Mouse (Mus musculus): ENCODE results near the gene Mcm5. TPM values are rescaled to one million over a fixed set of nuclear protein-coding genes. Genes with fewer than 3 reads are reported as not detected.

Mcm5 gene
- polyA plus RNA-seq (2016; fragmentation: Nextera tagmentation; extraction: Ambion mirVana), result 279 and 327 TPM in 2 replicates

DNA sequence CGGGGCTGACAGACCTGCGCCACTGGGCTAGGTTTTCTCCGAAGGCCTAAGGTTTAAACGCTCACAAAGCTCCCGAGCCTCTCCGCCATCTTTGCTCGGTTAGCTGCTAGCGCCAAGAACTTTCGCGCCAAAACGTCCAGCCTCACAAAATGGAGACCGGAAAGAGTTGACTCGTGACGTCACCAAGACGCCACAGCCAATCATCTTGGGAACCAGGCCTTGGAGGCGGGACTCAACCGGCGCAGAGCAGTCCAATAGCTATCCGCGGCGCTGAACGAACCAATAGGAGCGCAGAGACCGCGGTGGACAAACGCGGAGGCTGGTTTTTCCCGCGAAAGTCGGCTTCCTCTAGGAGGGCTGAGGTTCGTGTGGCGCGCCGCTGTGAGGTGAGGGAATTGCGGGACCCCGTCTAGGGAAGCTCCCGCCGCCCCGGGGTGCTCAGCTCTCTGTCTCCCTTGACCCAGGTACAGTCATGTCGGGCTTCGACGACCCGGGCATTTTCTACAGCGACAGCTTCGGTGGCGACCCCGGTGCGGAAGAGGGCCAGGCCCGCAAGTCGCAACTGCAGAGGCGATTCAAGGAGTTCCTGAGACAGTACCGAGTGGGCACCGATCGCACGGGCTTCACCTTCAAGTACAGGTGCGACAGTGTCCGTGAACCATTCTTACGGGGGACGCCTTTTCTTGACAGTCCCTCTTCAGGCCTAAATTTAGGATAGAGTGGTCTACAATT is at the start of gene Mcm5:
Gene Mcm5 (plus strand): TSS at position 334 of the 732 bp plus-strand sequence.
- Histone ChIP-seq H3K9me3 (replicated peaks) (no peaks in the 10 kb centered on the region), H3K27ac (replicated peaks) (peak within 1 kb of the TSS; percentile 94), H3K4me1 (peaks cover 28% of the 10 kb centered on the region), H3K4me3 (peak within 1 kb of the TSS; percentile 86), H3K27me3 (ENCODE audit: low read depth, poor library complexity, severe bottlenecking) (no peaks in the 10 kb centered on the region), H3K36me3 (peaks cover 42% of the 10 kb centered on the region)
- under 1% methylated on average over 59 of the region's 59 CpGs for WGBS
- peak; percentile 99 for DNase-seq (ENCODE audit: low spot score)

DNA sequence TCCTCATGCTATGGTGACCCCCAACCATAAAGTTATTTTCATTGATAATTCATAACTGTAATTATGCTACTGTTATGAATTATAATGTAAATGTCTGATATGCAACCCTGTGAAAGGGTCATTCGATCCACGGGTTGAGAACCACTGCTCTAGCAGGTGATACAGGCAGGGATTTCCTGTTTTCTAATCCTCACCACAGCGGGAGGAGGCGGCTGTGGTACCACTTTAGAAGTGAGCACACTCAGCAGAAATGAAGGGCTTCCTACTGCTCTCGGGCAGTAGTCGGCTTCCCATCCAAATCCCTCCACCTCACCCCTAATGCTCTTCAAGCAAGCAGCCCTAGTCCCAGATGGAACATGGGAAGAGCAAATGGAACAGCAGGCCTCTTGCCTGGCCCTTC is 49.3 kb upstream of the Mcm5 start:
- 82% methylated on average over 6 of the region's 6 CpGs for WGBS

DNA sequence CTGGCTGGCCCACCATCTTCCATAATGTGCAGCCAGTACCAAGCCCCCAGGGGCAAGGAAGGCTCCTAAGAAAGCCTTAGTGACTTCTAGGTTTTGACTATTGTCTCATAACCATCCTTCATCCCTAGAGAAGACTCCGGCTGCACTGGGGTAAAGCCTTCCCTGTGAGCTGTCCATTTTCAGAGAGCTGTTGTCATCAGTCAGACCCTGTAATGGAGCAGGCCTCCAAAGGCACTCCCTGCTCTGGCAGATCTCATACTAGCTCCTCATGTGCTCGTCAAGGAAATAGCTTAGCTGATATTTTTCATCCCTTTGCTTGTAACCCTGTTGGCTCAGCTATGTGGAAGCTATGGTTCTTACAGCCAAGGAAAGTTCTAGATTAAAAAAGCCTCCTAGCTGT is 48.6 kb upstream of the Mcm5 start:
- peaks cover 44% of the 10 kb centered on the region for H3K36me3 ChIP-seq
- no peaks in the 10 kb centered on the region for H3K4me1 ChIP-seq
- no peaks in the 10 kb centered on the region for H3K9me3 ChIP-seq (replicated peaks)
- 89% methylated on average over 2 of the region's 2 CpGs for WGBS
- DNase-seq (ENCODE audit: low spot score), result no peak
- H3K27me3 ChIP-seq (ENCODE audit: low read depth, poor library complexity, severe bottlenecking), result no peaks in the 10 kb centered on the region
- no peak overlapping the region for H3K27ac ChIP-seq (replicated peaks)
- no peak overlapping the region for H3K4me3 ChIP-seq

More for the DNA sequence above, 49.3 kb upstream of the Mcm5 start:
- H3K4me3 ChIP-seq, result no peak overlapping the region
- H3K36me3 ChIP-seq, result peaks cover 38% of the 10 kb centered on the region
- H3K9me3 ChIP-seq (replicated peaks), result no peaks in the 10 kb centered on the region
- no peak for DNase-seq (ENCODE audit: low spot score)
- H3K27me3 ChIP-seq (ENCODE audit: low read depth, poor library complexity, severe bottlenecking), result no peaks in the 10 kb centered on the region
- H3K4me1 ChIP-seq, result no peaks in the 10 kb centered on the region
- H3K27ac ChIP-seq (replicated peaks), result no peak overlapping the region

GRCm38 (mm10) chr8:75063290-75063689 is 46.1 kb upstream of the Mcm5 start:
- no peak overlapping the region for H3K27ac ChIP-seq (replicated peaks)
- no peaks in the 10 kb centered on the region for H3K4me1 ChIP-seq
- no peaks in the 10 kb centered on the region for H3K9me3 ChIP-seq (replicated peaks)
- no peak for DNase-seq (ENCODE audit: low spot score)
- WGBS, result 82% methylated on average over 3 of the region's 3 CpGs
- no peak overlapping the region for H3K4me3 ChIP-seq
- no peaks in the 10 kb centered on the region for H3K27me3 ChIP-seq (ENCODE audit: low read depth, poor library complexity, severe bottlenecking)
- peaks cover 37% of the 10 kb centered on the region for H3K36me3 ChIP-seq

GRCm38 (mm10) chr8:75064790-75065189 is 44.6 kb upstream of the Mcm5 start:
- no peaks in the 10 kb centered on the region for H3K27me3 ChIP-seq (ENCODE audit: low read depth, poor library complexity, severe bottlenecking)
- H3K4me3 ChIP-seq, result no peak overlapping the region
- no peak overlapping the region for H3K27ac ChIP-seq (replicated peaks)
- H3K9me3 ChIP-seq (replicated peaks), result no peaks in the 10 kb centered on the region
- WGBS, result 86% methylated on average over 3 of the region's 3 CpGs
- H3K4me1 ChIP-seq, result no peaks in the 10 kb centered on the region
- DNase-seq (ENCODE audit: low spot score), result no peak
- peaks cover 29% of the 10 kb centered on the region for H3K36me3 ChIP-seq

- Histone ChIP-seq H3K27ac (replicated peaks) (no peak overlapping the region), H3K4me1 (no peaks in the 10 kb centered on the region), H3K36me3 (peaks cover 29% of the 10 kb centered on the region), H3K4me3 (no peak overlapping the region), H3K27me3 (ENCODE audit: low read depth, poor library complexity, severe bottlenecking) (no peaks in the 10 kb centered on the region), H3K9me3 (replicated peaks) (no peaks in the 10 kb centered on the region)
- 86% methylated on average over 6 of the region's 6 CpGs for WGBS
- no peak for DNase-seq (ENCODE audit: low spot score)
Observed at GRCm38 (mm10) chr8:75067287-75067686, 42.1 kb upstream of the Mcm5 start.

- Histone ChIP-seq H3K4me3 (no peak overlapping the region), H3K4me1 (no peaks in the 10 kb centered on the region), H3K27me3 (ENCODE audit: low read depth, poor library complexity, severe bottlenecking) (no peaks in the 10 kb centered on the region), H3K27ac (replicated peaks) (no peak overlapping the region), H3K9me3 (replicated peaks) (no peaks in the 10 kb centered on the region), H3K36me3 (peaks cover 13% of the 10 kb centered on the region)
- no peak for DNase-seq (ENCODE audit: low spot score)
- WGBS, result 94% methylated on average over 1 of the region's 1 CpGs
Observed at GRCm38 (mm10) chr8:75070297-75070696, 39.1 kb upstream of the Mcm5 start.

DNA sequence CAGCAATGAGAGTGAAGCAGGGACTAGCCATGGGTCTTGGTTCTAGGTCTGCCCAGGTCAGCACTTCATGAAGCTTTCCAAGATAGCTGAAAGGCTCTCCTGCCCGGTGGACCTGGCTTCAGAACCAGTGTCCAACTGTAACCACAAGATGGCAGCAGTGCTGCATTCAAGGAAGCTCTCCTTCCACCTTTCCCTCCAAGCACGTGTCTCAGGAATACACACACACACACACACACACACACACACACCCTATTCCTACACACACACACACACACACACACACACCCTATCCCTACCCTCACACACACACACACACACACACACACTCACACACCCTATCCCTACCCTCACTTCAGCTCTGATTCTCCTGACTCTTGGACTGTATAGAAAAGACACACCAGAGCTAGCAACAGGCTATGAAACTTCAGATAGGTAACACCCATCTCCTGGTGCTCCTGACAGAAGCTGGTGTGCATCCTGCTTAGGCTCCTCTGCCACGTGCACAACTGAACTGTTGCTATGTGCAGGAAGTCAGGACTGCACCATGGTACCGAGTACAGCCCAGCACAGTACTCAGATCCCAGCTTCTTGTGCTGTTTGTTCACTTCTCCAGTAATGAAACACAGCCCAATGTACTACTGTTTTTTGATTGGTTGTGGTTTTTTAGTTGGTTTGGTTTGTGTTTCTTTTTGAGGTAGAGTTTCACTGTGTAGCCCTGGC is 37.6 kb upstream of the Mcm5 start:
- DNase-seq (ENCODE audit: low spot score), result peak; percentile 80
- H3K4me1 ChIP-seq, result no peaks in the 10 kb centered on the region
- WGBS, result 28% methylated on average over 4 of the region's 4 CpGs
- H3K36me3 ChIP-seq, result 0 out of 2 replicates have a peak, but pooled peaks cover 9% of the 10 kb centered on the region
- no peaks in the 10 kb centered on the region for H3K9me3 ChIP-seq (replicated peaks)
- H3K4me3 ChIP-seq, result no peak overlapping the region
- H3K27me3 ChIP-seq (ENCODE audit: low read depth, poor library complexity, severe bottlenecking), result no peaks in the 10 kb centered on the region
- H3K27ac ChIP-seq (replicated peaks), result no peak overlapping the region

- no peaks in the 10 kb centered on the region for H3K4me1 ChIP-seq
- no peaks in the 10 kb centered on the region for H3K36me3 ChIP-seq
- WGBS, result 88% methylated on average over 1 of the region's 1 CpGs
- DNase-seq (ENCODE audit: low spot score), result no peak
- H3K27me3 ChIP-seq (ENCODE audit: low read depth, poor library complexity, severe bottlenecking), result no peaks in the 10 kb centered on the region
- H3K9me3 ChIP-seq (replicated peaks), result no peaks in the 10 kb centered on the region
- H3K4me3 ChIP-seq, result no peak overlapping the region
- H3K27ac ChIP-seq (replicated peaks), result no peak overlapping the region
Observed at GRCm38 (mm10) chr8:75074876-75075275, 34.5 kb upstream of the Mcm5 start.

- WGBS, result 93% methylated on average over 1 of the region's 1 CpGs
- no peak for DNase-seq (ENCODE audit: low spot score)
- Histone ChIP-seq H3K4me3 (no peak overlapping the region), H3K9me3 (replicated peaks) (no peaks in the 10 kb centered on the region), H3K27ac (replicated peaks) (no peak overlapping the region), H3K4me1 (peaks cover under 1% of the 10 kb centered on the region), H3K36me3 (no peaks in the 10 kb centered on the region), H3K27me3 (ENCODE audit: low read depth, poor library complexity, severe bottlenecking) (no peaks in the 10 kb centered on the region)
Observed at GRCm38 (mm10) chr8:75078215-75078614, 31.2 kb upstream of the Mcm5 start.

DNA sequence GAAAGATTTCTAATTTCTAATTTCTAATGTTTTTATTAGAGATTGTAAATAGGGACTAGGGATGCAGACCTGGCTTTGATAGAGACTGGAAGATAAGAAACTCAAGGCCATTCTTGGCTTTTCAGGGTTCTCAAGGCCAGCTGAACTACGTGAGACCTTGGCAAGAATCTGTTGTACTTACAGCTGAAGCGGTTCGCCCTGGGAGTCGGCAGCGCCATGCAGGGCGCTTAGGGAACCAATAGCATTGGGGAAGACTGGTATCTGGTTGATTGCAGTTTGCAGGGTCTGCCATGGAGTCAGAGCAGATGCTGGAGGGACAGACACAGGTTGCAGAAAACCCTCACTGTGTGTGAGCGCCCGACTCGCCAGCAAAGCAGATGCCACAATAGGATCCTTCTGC is 30.5 kb upstream of the Mcm5 start:
- H3K36me3 ChIP-seq, result no peaks in the 10 kb centered on the region
- H3K9me3 ChIP-seq (replicated peaks), result no peaks in the 10 kb centered on the region
- H3K4me3 ChIP-seq, result no peak overlapping the region
- H3K27ac ChIP-seq (replicated peaks), result no peak overlapping the region
- DNase-seq (ENCODE audit: low spot score), result no peak
- 93% methylated on average over 9 of the region's 9 CpGs for WGBS
- H3K4me1 ChIP-seq, result peaks cover 7% of the 10 kb centered on the region
- H3K27me3 ChIP-seq (ENCODE audit: low read depth, poor library complexity, severe bottlenecking), result no peaks in the 10 kb centered on the region

GRCm38 (mm10) chr8:75081364-75082040 is 27.9 kb upstream of the Mcm5 start:
- no peak overlapping the region for H3K27ac ChIP-seq (replicated peaks)
- no peak overlapping the region for H3K4me3 ChIP-seq
- H3K36me3 ChIP-seq, result no peaks in the 10 kb centered on the region
- H3K4me1 ChIP-seq, result peaks cover 11% of the 10 kb centered on the region
- 82% methylated on average over 9 of the region's 9 CpGs for WGBS
- H3K9me3 ChIP-seq (replicated peaks), result no peaks in the 10 kb centered on the region
- no peaks in the 10 kb centered on the region for H3K27me3 ChIP-seq (ENCODE audit: low read depth, poor library complexity, severe bottlenecking)
- DNase-seq (ENCODE audit: low spot score), result no peak

Data from midbrain, embryonic 10.5 days (tissue).